Mouse (Mus musculus) embryonic facial prominence, embryonic 15.5 days (tissue): ENCODE results near the gene Sin3b. TPM values are rescaled to one million over a fixed set of nuclear protein-coding genes. Genes with fewer than 3 reads are reported as not detected.

Experiments used
- ATAC-seq: fragments of 200-750 bp; cut with Nextera tagmentation; 2 replicates; pipeline ENCODE4 v1.8.0; 2017; ENCODE audit warnings: low read depth, moderate TSS enrichment; ENCODE audit not compliant: insufficient number of reproducible peaks, low FRiP score, low TSS enrichment
- H3K27ac ChIP-seq: fragments of 300-500 bp; sonication (generic); replicated peaks from 2 replicates; pipeline ENCODE4 v1.5.1; 2015; ENCODE audit warnings: mild to moderate bottlenecking, inconsistent platforms
- H3K27me3 ChIP-seq: fragments of 300-500 bp; sonication (generic); 2 replicates; pipeline ENCODE4 v1.6.1; 2015; ENCODE audit warnings: inconsistent platforms
- H3K36me3 ChIP-seq: fragments of 300-500 bp; sonication (generic); 2 replicates; pipeline ENCODE4 v1.6.1; 2015; ENCODE audit warnings: mild to moderate bottlenecking, inconsistent platforms
- H3K4me1 ChIP-seq: fragments of 300-500 bp; sonication (generic); 2 replicates; pipeline ENCODE4 v1.6.1; 2015; ENCODE audit warnings: inconsistent platforms
- H3K4me2 ChIP-seq: fragments of 300-500 bp; sonication (generic); replicated peaks from 2 replicates; pipeline ENCODE4 v1.6.1; 2015; ENCODE audit warnings: mild to moderate bottlenecking, inconsistent platforms
- H3K4me3 ChIP-seq: fragments of 300-500 bp; sonication (generic); replicated peaks from 2 replicates; pipeline ENCODE4 v1.5.1; 2015; ENCODE audit warnings: mild to moderate bottlenecking, inconsistent platforms
- H3K9ac ChIP-seq: fragments of 300-500 bp; sonication (generic); 2 replicates; pipeline ENCODE4 v1.6.1; 2015; ENCODE audit warnings: inconsistent platforms
- H3K9me3 ChIP-seq: fragments of 300-500 bp; sonication (generic); replicated peaks from 2 replicates; pipeline ENCODE4 v1.6.1; 2016; ENCODE audit warnings: inconsistent platforms
- WGBS: fragments of 180-500 bp; shearing (Covaris S2); methylation state at CpG from one replicate; pipeline ENCODE4 v1.1.7; 2015; 5-methylcytosine and 5-hydroxymethylcytosine counted together
- microRNA-seq: library from miRNA; unstranded; fragments of <30 nt; microRNA quantifications from one replicate; pipeline ENCODE4, GENCODE M21; 2016; ENCODE audit warnings: borderline number of aligned reads
- polyA plus RNA-seq: library from polyadenylated mRNA; unstranded; fragments of >200 nt; fragmentation: Nextera tagmentation; extraction: Ambion mirVana; gene quantifications from 2 replicates; pipeline ENCODE4 v1.2.1, GENCODE M21; 2015

The Sin3b gene
- polyA plus RNA-seq, 1 experiment from 2014 or later: 172 TPM

- ATAC-seq: no peak
- no peaks in the 10 kb centered on the region for H3K9me3 ChIP-seq
- WGBS: 87% methylated on average over 4 of the region's 4 CpGs
These were observed 57.6 kb downstream of the Sin3b start for GRCm38 (mm10) chr8:72780644-72781043.

GRCm38 (mm10) chr8:72801583-72801982, 78.5 kb downstream of the Sin3b start:
- H3K9me3 ChIP-seq: 0 out of 2 replicates have a peak, but pooled peaks cover 2% of the 10 kb centered on the region
- 89% methylated on average over 2 of the region's 2 CpGs for WGBS
- H3K27ac ChIP-seq: no peak overlapping the region
- no peaks in the 10 kb centered on the region for H3K36me3 ChIP-seq
- no peak overlapping the region for H3K9ac ChIP-seq
- no peaks in the 10 kb centered on the region for H3K27me3 ChIP-seq
- H3K4me2 ChIP-seq: no peak overlapping the region
- no peaks in the 10 kb centered on the region for H3K4me1 ChIP-seq
- no peak overlapping the region for H3K4me3 ChIP-seq
- ATAC-seq: no peak

More at GRCm38 (mm10) chr8:72780644-72781043, 57.6 kb downstream of the Sin3b start:
- H3K9ac ChIP-seq: no peak overlapping the region
- H3K27ac ChIP-seq: no peak overlapping the region
- H3K36me3 ChIP-seq: no peaks in the 10 kb centered on the region
- no peaks in the 10 kb centered on the region for H3K4me1 ChIP-seq
- no peak overlapping the region for H3K4me2 ChIP-seq
- no peaks in the 10 kb centered on the region for H3K27me3 ChIP-seq
- no peak overlapping the region for H3K4me3 ChIP-seq

Small RNAs within 50 kb of the gene (microRNA-seq; reads per million reads assigned to microRNA genes)
- gene Gm26237: not detected

Other genes with a start within 250 kb of the Sin3b start
- 56.3 and 68.6 TPM in 2 replicates for gene Cherp, start 248.1 kb upstream of the Sin3b start, polyA plus RNA-seq
- gene Slc35e1, start 230.7 kb upstream of the Sin3b start, polyA plus RNA-seq: 21.3 and 24.8 TPM in 2 replicates
- gene Med26, start 175.0 kb upstream of the Sin3b start, polyA plus RNA-seq: 18.4 and 20.4 TPM in 2 replicates
- gene Smim7, start 152.2 kb upstream of the Sin3b start, polyA plus RNA-seq: 116 and 121 TPM in 2 replicates
- 35.2 and 37.2 TPM in 2 replicates for gene Tmem38a, start 151.2 kb upstream of the Sin3b start, polyA plus RNA-seq
- 0.27 and 0.28 TPM in 2 replicates for gene Nwd1, start 76.6 kb upstream of the Sin3b start, polyA plus RNA-seq
- gene F2rl3, start 38.6 kb downstream of the Sin3b start, polyA plus RNA-seq: 1.3 and 1.6 TPM in 2 replicates